Mouse (Mus musculus): ENCODE measurements around the gene Reck.

DNA sequence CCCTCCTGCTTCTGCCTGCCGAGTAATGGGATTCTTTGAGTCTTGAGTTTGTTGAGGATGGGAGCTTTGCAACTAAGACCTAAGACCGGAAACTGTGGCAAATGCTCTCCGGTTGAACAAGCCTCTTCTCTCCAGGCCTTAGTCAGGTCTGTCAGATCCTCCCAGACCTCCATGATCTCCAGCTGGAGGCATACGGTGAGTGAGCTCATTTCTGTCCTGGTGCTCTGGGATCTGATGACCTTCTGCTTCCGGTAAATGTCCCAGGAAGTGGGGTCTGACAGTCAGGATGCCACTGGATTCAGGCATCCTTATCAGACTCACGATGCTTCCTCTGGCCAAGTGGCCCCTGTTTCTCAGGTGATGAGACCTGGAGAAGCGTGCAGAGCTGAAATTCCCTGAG lies 105.9 kb downstream of the Reck start:
- TF ChIP-seq POLR2A (IDR thresholded peaks at IDR 0.05; ENCODE audit: low read depth, low read length) (no peak), CTCF (IDR thresholded peaks at IDR 0.05; ENCODE audit: borderline replicate concordance, insufficient read depth, low read length) (no peak)
